Mouse (Mus musculus) kidney, postnatal 36 days (tissue): ENCODE measurements around the gene Klrc1.
A peak's percentile ranks its signal among the peaks of the same experiment; 100 is the strongest.
"Not testable (repeated sequence)": the region's sequence is repeated elsewhere in the genome, so short reads cannot be mapped to it uniquely, and the experiment has no call there.

ENCODE experiments used
- DNase-seq, 2 experiments: peaks; one replicate each; pipeline ENCODE4 v3.0.0; 2021 to 2022; ENCODE audit warnings: mixed read lengths in 2 of 2

Gene Klrc1

GRCm38 (mm10) chr6:129678873-129679272, at the start of gene Klrc1:
TSS of gene Klrc1 (minus strand) at chr6:129678973.
- DNase-seq = no peak

GRCm38 (mm10) chr6:129727237-129727636, 48.5 kb upstream of the Klrc1 start:
- no peak for DNase-seq

- DNase-seq = no peak
Observed at GRCm38 (mm10) chr6:129721390-129721789, 42.6 kb upstream of the Klrc1 start.

- no peak for DNase-seq
Observed at GRCm38 (mm10) chr6:129720487-129720886, 41.7 kb upstream of the Klrc1 start.

GRCm38 (mm10) chr6:129717032-129717431, 38.3 kb upstream of the Klrc1 start, which contains the start of gene Klri1:
TSS of gene Klri1 (minus strand) at chr6:129717132.
- no peak for DNase-seq

GRCm38 (mm10) chr6:129713566-129713965, 34.8 kb upstream of the Klrc1 start:
- no peak for DNase-seq

- not testable (repeated sequence) for DNase-seq
Observed at GRCm38 (mm10) chr6:129691436-129691835, 12.7 kb upstream of the Klrc1 start.

GRCm38 (mm10) chr6:129680379-129680778, 1.6 kb upstream of the Klrc1 start:
- DNase-seq = peak; percentile 0 to 1

GRCm38 (mm10) chr6:129661301-129661700, 17.5 kb downstream of the Klrc1 start:
- DNase-seq = not testable (repeated sequence)

GRCm38 (mm10) chr6:129660589-129660988, 18.2 kb downstream of the Klrc1 start, which contains the start of gene Klrc2:
TSS of gene Klrc2 (minus strand) at chr6:129660689.
- DNase-seq = not testable (repeated sequence)

- DNase-seq = not testable (repeated sequence)
Observed at GRCm38 (mm10) chr6:129644054-129644453, 34.7 kb downstream of the Klrc1 start.

- DNase-seq = not testable (repeated sequence)
Observed at GRCm38 (mm10) chr6:129643237-129643636, 35.5 kb downstream of the Klrc1 start, which contains the start of gene Klrc3. TSS of gene Klrc3 (minus strand) at chr6:129643337.

GRCm38 (mm10) chr6:129631046-129631445, 47.7 kb downstream of the Klrc1 start:
- DNase-seq = not testable (repeated sequence)

- no peak for DNase-seq
Observed at GRCm38 (mm10) chr6:129623735-129624134, 55.0 kb downstream of the Klrc1 start, which contains the start of gene Klrk1. TSS of gene Klrk1 (minus strand) at chr6:129623864.
